Mouse (Mus musculus) CD8-positive naive resting alpha-beta T cell, adult 2 months (primary cell): ENCODE data around the gene Grm4.

Experiments
- DNase-seq, 2 experiments: peaks; one replicate each; pipeline ENCODE4 v3.0.0; 2022; ENCODE audit warnings: low read depth in 2 of 2, low spot score in 2 of 2

Grm4 gene

DNA sequence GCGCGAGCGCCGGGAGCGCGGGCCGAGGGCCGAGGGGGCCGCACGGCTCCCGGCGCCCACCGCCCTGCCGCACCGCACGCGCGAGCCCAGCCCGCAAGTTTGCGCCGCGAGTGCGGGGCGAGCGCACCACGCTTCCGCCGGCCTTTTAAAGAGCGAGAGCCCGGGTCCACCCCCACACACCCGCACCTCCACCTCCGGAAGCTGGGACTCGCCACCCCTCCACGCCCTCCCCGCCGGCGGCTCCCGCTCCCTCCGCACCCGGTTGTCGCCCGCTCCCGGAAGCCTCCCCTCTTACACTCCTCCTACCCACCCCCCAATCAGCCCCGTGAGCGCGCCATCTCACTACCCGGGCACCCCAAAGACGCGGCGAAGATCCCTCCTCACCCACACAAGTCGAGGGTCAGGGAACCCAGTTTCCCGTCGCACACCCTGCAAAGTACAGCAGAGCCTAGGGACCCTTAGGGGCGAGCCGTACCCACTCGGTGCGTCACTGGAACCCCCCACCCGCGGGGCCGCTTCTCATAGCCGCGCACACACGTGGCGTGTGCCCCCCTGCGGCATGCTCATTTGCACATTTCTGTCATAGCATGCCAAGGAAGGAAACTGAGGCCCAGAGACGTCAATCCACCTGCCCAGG lies 7.8 kb downstream of the Grm4 start:
- no peak for DNase-seq

DNA sequence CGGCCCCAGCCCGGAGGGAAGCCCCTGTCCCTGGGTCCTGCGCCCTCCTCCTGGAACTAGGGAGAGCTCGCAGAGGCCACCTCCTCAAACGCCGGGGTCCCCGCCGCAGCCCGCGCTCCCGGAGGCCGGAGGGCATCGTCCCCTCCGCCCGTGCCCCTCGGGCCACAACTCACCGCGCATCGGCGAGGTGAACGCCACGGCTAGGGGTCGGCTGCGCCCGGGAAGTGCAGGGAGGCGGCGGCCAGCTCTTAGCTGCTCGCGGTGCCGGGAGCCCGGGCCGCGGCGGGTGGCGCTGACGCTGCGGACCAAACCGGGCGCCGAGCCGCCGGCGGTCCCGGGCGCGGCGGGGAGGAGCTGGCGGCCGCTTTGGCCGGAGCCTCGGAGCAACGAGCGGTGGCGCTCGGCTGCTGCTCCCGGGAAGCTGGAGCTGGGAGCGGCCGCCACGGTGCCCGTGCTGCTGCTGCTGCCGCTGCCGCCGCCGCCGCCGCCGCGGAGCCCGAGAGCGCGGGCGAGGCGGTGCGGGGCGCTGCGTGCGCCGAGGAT lies 8.5 kb downstream of the Grm4 start:
- DNase-seq = no peak

DNA sequence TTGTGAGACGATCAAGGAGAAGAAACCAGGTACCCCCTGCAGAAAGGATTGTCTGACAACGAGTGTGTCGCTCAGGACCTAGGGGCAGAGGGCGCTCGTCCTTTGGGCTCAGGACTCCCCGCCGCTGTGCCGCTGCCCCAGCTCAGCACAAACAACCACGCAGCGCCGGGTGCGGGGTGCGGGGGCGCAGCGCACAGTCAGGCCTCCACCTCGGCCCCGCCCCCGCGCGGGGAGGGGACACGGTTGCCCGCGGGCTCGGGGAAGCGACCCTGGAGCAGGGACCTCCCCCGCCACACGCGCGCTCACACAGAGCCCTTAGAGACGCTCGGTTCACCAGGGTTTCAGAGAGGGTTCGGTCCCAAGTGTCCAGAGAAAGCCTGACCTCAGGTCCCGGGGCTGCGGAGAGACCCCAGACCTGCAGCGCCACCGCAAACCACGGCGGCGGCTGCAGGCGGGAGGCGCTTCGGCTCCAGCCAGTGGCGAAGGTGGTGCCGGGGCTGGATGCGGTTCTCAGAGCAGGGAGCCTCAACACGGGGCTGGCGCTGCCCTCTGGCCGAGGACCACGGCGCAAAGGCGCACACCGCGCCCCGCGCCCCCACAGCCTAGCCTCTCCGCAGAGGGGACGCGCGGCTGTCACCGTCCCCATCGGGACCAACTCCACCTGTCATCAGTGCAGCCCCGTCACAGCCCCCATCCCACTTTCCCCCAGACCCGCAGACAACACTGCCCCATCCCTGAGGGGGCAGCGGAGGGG lies 9.2 kb downstream of the Grm4 start:
- no peak for DNase-seq

DNA sequence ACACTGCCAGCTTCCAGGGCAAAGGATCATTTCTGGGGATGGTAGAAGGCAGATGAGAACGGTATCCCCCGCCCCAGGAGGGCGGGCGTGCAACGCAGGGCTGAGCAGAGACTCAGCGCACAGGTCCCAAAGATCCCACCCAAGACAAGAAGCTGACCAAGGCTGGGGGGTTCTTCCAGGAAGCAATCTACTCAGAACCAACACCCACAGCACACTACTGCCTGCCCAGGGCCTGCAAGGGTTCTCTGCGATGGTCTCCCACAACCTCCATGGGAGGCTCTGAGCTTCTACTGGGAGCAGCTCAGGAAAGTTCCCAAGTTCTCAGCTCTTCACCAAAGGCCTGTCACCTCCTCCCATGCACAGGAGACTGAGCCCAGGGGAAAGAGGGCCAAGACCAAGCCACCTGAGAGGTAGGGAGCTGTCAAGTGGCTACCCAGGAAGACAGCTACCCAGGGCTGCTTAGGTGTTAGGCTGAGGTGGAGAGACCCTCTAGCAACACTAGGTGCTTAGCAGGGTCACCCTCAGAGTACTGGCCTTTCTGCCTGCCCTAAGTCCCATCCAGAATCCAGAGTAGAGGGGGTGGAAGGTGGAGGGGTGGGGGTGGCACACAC lies 10.0 kb downstream of the Grm4 start:
- DNase-seq = no peak

DNA sequence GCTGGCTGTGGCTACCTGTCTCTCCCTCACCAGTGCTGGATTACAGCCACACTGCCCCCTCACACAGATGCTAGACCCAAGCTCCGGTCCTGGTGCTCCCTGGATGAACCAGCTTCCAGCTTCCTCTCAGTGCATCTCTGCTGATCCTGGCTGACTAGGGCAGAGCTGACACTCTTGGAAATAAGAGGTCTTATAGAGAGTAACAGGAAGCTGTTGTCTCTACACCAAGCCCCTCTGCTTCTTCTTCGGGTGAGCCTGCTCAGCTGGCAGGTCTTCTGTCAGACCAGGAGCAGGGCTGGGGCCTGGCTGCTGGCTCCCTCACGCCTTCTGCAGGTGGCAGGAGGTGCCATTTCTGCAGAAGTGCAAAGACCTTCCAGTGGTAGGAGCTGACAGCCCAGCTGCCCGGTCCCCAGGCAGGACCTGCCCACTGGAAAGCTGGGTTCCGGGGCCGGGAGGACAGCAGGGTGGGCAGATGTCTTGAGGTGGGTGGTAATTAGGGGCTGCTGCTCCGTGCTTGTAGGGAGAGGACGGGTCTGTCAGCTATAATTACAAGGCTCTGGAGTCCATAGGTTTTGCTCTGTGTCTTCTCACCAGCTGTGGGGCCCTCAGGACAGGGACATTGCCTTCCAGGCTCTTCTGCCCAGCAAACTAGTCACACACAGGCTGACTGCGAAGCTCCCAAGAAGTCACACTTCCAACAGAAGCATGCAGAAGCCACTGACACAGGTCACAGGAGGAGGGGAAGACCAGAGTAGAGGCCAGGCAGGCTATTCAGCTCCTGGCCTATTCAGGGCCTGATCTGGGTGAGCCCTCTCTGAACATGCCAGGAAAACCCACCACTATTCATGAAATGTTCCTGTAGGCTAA lies 10.7 kb downstream of the Grm4 start:
- no peak for DNase-seq

DNA sequence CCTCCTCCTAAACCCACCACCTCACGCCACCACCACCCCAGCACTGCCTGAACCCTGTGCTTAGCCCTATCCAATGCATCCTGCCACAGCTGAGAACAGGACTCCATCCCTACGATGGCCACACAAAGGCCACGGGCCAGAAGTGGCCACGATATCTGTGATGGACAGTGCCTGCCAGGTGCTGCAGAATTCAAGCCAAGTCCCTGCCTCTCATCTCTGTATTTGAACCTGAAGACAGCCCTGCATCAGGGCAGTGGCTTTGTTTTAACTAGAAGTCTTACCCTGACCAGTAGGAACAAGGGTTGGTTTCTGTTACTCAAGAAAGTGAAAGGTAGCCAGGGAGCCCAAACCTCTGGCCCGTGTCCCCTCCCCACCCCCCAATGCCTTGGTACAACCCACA lies 12.1 kb downstream of the Grm4 start:
- no peak for DNase-seq

DNA sequence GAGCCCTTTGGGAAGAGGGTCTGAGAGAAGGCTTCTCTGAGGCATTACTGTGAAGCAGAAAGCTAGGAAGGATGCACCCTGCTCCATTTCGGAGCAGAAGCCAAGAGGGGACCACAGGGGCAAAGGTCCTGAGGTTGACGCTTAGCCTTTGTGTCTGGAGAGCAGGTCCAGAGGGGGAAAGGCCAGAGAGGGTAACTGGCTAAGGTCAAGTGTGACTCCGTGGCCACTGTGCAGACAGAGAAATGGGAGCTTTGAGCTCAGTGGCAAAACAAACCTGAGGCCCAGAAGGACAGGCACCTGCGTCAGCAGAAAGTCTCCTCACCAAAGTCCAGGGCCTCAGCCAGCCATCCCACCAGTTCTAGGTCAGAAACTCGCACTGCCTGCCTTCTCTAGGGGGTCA lies 12.7 kb downstream of the Grm4 start:
- no peak for DNase-seq

DNA sequence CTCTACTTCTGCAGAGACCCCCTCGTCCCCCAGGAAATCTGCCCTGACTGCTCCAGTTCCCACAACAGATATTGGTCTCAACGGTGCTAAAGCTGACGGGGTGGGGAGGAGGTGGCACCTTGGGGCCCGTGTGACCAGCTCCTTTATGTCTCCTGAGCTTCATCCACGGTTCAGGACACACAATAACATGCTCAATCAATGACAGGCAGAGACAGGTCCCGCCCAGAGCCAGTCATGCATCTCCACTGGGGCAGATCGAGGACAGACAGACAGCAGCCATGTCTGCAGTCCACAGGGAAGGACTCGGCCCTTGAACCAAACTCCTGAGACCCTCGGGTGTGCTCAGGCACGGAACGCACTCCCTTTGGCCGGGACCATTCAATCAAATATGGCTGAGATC lies 13.2 kb downstream of the Grm4 start:
- no peak for DNase-seq

DNA sequence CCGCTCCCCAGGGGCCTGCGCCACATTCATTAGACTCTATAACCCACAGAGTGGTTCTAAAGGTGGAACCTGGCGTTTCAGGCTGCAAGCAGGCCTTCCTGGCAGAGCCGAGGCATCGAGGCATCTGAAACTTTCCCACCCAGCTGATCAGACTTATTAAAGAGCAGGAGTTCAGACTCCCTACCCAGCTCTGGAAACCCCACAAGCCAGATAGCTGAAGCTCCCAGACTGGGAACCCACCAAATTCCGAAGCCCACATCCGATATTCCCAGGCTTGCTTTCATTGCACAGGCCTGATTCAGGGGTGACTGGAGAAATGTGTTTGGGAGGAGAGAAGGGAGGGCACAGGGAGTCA lies 13.6 kb downstream of the Grm4 start:
- no peak for DNase-seq

DNA sequence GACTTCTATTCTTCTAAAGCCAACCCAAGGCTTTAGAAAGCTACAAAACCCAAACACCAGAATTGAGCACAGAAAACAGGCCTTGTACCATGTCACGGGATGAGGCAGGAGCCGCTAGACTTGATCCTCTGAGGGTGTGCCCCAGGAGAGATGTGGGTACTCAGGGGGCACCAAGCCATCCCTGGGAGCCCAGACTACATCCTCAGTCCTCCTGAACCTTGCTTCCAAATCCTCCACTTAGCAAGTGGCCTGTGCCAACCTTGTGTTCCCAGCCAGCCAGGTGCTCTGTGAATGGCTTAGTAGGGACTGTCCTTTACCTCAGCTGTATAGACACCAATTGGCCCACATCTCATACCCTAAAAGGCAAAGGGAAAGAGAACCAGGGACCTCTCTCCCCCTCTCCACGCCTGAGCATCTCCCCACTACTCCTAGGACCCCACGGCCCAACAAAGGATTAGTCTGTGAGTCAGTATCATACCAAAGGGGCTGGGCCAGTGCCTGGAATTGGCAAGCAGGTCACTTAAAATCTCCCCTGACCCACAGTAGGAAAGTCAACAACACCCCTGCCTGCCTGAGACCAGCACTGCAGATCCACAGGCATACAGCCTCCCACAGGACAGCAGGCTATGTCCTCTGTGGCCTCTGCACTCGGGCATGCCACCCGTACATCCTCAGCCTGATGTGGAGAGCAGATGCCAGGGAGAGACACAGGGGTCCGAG lies 14.2 kb downstream of the Grm4 start:
- DNase-seq = no peak

DNA sequence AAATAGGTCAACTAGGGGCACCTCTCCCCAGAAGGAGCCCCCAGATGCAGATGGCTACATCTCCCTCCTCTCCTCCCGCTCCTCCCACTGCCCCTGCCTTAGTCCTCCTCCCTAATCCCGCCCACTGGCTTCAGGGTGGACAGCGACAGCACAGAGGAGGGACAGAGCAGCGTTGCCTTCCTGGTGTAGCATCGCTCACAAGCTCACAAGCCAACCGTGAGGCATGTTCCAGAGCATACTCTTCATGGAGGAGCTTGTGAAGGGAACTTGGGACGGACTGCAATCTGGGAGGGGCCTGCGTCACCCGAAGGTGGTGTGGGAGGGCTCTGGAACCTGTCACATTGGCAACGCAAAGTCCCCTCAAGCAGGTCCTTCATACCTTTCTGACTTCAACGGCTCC lies 14.8 kb downstream of the Grm4 start:
- DNase-seq = no peak

DNA sequence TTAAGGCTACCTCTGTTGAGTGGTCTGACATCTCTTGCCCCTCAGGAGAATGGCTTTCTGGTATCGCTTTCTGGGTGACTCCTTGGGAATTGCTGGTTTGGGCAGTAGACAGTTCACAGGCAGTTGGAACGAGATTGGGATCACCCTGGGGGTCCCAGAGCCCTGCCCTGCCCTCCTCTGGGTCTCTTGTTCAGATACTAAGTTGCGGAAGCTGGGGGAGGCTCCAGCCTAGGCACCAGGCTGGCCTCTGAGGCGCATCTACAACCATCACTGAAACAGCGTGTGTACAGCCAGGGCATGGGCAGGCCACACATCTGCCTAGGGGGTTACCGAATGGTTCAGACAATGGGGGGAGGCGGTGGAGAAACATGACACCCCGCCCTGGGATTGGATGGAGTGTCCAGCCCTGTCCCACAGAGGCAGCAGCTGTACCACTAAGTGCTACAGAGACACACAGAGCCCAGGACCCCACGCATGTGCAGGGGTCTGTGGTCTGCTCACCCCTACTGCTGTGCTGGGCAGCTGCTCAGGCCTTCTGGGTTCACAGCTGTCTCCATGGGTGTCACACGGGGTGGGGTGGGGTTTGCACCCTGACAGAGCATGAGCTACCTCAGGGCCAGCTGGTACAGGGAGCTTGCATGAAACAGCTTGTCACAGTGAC lies 15.9 kb downstream of the Grm4 start:
- DNase-seq = no peak

DNA sequence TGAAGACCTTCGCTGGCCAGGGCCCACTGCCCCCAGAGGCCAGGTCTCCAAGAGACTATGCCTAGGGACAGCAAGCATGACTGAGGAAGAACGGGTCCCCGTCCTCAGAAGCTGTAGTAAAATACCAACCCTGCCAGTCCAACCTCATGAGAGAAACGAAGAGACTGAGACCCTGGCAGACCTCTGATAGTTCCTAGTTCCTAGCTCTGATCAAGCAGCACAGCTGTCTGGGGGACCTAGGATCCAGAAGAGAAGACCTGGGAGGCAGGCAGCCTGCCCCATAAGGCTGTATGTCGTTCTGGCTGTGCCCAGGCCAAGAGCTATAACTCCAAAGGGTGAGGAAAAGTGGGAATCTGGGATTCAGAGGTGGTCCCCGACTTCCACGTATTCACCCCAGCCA lies 17.3 kb downstream of the Grm4 start:
- DNase-seq = no peak

DNA sequence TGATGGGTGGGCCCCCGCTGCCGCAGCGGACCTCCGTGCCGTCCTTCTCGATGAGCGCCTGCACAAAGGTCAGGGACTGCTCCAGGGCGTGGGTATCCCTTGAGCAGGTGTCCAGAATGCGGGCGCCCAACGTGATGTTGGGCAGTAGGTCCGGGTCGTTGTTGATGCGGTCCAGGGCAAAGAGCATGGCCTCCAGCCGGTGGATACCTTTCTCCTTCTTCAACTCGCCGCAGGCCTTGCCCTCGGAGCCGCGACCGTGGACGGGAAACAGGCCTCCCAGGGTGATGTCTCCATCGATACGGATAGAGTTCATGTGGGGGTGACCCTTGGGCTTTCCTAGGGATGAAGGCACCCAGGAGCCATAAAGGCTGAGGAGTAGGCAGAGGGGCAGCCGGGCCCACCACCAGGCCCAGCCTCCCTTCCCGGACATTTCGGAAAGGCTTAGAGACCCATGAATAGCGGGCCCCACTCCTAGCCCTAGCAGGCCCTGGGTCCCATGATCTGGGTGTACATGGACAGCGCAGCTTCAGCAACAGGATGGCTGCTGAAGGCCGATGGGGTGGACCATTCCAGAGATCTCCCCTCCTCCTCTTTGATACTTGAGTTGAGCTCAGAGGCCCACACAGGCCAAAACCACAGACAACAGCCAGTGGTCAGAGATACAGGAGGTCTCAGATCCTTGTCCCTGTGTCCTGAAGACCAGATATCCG lies 18.3 kb downstream of the Grm4 start:
- DNase-seq = no peak

DNA sequence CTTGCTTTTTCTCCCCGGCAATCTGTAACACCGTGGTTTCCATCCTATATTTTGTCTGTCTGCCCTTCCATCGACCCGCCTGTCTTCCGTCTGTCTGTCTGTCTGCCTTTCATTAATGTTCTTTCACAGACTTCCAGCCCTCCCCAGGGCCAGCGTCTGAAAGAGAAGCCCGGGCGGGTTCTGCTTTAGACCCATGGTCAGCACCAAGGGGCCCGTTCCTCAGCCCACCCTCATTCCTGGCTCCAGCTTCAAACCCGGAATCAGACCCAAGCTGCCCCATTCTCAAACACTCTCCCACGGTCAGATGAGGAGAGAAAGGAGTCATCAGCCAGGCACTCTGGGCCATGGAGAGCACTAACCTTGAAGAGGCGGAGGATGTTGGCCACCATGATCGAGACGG lies 18.9 kb downstream of the Grm4 start:
- no peak for DNase-seq

DNA sequence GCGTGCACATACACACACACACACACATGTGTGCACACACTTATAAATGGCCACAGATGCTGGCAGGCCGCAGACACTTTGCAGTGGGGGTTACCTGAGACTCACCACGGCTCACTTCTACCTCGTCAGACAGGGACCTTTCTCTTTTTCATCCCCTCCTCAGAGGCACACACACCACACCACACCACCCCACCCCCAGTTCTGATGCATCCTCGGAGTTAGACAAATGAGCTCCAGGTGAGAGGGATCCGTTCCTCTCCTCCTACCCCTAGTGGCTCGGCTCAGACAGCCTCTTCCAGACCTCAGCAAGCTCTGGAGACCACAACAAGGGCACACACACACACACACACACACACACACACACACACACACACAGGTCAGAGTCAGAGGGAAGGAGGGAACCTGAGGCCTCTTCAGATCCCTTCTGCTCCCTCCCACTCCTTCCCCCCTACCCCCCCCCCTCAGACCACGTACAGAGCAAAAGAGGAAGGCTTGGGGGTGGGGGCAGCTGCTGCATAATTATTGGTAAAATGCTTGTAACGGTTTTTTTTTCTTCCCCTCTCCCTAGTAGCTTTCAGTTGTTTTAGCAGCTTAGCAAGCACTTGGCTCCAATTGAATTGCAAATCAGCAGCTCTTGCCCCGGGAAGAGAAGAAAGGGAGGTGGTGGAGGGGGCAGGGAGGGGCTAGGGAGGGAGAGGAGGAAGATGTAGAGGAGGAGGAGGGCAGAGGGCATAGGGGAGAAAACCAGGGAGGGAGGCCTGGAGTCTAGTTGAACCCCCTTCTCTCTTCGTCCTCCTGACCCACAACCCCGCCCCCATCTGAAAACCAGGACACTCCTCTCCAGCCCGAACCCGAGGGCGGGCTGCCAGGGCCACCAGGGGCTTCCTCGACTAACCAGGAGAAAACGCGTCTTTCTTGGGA lies 19.6 kb downstream of the Grm4 start:
- DNase-seq = no peak

DNA sequence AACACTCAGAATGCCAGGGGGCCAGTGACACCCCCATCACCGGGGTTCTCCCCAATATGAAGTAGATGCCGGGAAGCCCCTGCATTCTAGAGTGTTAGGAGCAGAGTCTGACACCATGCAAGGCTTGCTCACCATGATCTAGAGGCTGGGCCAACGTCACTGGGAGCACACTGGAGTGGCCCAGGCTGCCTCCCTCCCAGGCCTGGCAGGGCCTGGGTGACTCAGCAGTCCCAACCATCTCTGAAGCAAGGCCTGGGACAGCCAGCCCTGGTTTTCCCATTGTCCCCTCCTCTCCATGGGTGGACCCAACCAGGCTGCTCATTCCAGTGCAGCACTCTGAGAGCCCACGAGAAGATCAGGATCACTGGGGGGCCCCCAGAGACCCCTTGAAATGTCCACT lies 20.4 kb downstream of the Grm4 start:
- no peak for DNase-seq

DNA sequence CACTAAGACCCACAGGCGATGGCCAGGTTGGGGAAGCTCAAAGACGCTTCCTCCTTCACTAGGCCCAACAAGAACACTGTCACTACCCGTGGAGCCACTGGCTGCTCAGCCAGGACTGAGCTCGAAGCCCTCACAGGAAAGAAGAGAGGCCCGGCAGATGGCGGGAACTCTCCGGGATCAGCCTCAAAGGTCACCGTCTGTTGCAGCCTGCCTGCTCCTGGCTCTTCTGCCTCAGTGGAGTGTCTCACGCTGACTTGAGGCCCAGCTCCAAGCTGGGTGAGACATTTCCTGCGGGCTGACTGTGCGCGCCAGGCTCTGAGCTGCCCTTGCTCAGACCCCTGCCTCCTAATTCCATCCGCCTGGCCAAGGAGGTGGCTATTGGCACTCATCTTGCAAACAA lies 22.1 kb downstream of the Grm4 start:
- no peak for DNase-seq

DNA sequence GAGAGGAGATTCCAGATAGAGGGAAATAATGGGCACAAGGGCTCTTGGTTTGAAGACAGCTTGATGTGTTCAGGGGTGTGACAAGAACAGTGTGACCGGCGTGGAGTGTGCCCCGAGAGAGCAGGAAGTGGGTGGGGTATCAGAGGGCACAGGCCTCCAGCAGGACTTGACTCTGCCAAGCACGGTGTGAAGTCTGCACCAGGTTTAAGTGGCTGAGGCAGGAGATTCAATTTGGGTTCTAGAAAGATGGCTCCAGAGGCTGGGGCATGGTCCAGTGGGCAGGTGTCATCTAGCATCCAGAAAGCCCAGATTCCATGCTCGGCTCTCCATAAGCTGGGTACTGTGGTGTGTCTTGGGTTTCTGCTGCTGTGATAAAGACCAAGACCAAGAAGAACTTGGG lies 23.4 kb downstream of the Grm4 start:
- DNase-seq = no peak
